Mouse (Mus musculus): ENCODE results near the gene Pou2f2.
A peak's percentile ranks its signal among the peaks of the same experiment; 100 is the strongest.

Pou2f2 gene

DNA sequence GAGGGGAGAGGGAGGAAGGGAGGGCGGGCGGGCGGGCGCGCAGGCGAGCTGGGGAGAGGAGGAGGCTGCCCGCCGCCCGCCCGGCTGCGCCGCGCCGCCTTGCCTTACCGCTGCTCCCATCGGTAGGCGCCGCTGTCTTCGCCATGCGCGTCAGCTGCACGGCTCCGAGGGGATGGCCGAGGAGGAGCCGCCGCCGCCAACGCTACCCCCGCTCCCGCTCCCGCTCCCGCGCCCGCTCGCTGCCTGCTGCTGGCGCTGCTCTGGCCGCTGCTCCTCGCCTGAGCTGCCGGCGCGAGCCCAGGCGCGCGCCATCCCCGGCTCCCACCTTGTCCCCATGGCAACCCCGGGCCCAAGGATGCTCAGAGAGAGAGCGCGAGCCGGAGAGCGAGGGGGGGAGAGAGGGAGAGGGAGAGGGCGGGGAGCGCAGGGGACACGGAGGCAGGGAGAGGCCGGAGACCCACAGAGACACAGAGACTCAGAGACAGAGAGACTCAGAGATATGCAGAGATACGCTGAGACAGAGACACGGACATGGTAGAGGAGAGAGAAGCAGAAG lies at the start of gene Pou2f2:
Gene Pou2f2 (minus strand): TSS at position 121 of the 556 bp plus-strand sequence.
- peak; percentile 80 for DNase-seq

DNA sequence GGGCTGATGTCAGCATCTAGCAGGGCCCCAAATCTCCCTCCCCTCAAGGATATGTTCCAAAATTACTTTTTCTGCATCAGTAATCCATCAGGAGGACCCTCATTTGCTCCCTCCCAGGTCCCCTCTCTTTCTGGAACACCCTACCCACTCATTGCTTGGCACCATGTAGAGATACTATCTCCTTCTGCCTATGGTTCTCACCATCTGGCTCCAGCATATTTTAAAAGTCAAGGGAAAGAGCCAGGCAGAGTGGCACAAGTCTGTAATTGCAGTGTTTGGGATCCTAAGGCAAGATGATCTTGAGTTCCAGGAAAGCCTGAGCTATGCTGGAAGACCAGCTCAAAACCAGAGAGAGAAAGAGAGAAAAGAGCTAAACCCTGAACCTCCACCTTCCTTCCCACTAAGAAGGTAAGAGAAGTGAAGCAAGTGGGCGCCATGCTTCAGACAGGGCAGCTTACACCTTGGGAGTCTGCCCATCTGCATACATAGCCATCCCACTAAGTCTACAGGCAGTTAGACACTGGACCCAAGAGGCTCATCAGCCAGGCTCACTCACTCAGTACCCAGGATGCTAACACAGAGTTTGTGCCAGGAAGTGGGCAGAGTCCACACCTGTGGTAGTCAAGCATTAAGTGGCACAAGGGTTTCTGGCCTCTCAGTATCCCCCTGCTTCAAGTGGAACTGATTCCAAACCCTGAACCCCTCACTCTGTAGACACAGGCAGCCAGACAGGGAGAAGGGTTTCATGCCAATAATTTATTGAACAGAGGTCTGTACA lies 48.2 kb upstream of the Pou2f2 start:
- DNase-seq = no peak

- no peak for DNase-seq
Observed at GRCm38 (mm10) chr7:25222275-25222967, 42.9 kb upstream of the Pou2f2 start.

DNA sequence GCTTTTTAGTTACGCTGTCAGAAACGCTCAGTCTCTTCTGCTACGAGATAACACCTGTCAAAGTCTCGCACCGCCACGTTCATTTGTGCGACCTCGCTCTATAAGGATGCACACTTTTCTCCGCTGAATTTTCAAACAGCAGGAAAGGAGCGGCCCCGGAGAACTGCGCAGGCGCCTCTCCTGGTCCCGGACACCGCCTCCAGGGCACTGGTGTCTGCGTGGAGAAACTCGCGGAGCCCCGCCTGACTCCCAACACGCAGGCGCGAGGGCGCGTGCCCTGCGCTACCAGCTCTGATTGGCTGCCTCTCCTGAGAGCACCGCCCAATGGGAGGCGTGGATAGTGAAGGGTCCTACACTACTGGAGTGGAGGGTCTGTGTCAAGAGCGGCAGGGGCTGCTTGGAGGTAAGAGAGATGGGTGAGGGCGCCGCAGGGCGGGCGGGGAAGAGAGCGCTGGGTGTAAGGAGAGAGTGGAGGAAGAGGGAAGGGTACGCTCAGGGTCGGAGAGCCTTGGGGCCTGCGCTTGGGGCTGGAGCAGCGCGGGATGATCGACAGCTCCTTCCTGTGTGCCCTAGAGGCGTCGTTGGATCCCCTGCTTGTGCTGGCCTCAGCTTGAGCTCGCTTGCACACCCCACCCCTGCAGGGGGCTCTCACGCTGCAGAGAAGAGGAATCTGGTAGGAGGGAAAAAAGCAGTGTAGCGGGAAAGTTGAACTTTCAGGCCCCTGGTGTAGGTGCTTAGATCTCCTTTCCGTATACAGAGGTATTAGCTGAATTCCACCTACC lies 41.8 kb upstream of the Pou2f2 start, which contains the start of gene Zfp526:
Gene Zfp526 (plus strand): TSS at position 324 of the 782 bp plus-strand sequence.
- DNase-seq = peak; percentile 99

DNA sequence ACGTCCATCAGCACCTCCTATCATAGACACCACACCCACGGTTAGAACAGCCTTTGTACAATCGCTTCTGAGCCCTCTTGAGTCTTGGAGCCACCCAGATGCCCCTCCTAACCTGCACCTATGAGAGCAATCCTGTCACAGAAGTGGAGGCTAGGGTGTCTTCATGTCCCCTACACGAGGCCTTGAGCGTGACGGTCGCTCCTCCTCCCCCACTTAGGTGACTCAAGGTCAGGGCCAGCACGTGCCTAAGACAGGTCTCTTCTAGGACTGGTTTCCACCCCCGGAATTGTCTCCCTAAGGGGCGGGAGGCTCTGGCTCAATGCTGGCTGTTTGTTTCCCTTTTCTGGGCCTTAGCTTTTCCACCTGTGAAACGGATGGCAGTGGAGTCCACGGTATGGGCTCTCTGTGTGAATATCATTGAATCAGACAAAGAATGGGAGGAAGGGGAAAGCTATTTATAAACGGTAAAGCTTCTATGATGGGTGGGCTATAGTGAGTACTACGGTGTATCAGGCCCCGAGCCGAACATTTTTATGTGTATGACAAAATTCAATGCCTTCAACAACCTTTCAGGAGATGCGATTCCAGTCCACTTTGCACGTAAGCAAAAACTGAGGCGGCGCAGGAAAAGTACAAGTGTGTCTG lies 41.1 kb upstream of the Pou2f2 start, which contains the start of gene Dedd2:
Gene Dedd2 (minus strand): TSS at position 159 of the 645 bp plus-strand sequence.
- no peak for DNase-seq

GRCm38 (mm10) chr7:25219756-25220456 lies 40.4 kb upstream of the Pou2f2 start:
- peak; percentile 97 for DNase-seq

GRCm38 (mm10) chr7:25219416-25219750 lies 39.9 kb upstream of the Pou2f2 start:
- DNase-seq = no peak

- DNase-seq = peak; percentile 77
Observed at GRCm38 (mm10) chr7:25218705-25219415, 39.3 kb upstream of the Pou2f2 start.

DNA sequence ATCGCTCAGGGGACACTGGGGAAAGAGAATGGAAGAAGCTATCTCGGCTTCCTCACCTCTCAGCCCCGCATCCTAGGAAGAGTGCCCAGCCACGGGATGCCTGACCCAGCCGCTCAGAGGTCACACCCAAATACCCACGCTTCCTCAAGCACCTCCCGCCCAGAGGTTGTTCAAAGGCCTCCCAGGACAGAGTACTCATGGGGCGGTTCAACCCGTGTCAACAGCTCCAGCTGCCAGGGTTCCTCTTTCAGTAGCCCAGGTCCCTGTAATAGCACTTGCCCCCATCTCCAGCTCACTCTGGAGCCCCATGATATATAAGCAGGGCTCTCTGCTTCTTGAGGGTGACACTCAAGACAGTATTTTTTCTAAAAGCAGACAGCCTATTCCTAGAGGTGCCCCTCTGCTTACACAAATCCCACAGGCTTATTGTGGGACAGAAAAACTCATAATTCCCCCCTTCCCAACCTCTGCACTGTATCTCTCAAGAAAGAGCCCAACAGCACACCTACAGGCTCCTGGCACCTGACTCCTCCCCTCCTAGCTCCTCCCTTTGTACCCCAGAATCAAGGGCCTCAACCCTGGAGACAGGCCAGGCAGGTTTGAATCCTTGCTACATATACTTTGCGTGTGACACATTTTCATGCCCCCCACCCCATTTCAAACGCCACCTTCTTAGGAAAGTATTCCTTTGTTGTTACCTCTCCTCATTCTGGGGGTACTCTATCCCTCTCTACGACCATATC lies 38.3 kb upstream of the Pou2f2 start:
- no peak for DNase-seq

DNA sequence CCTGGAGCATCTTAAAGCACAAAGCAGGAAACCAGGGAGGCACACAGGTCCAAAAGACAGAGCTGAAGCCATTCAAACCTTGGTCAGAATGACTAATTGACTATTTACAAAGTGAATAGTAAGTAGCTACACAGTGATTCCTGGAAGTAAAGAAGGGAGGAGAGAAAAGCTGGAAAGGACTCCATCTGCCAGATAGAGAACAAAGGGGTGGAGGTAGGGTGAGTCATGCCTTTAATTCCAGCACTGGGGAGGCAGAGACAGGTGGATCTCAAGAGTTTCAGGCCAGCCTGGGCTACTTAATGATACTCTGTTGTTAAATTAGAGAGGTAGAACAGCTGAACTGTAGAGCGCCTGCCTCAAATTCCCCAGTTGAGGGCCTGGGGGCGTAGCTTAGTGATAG lies 34.6 kb upstream of the Pou2f2 start:
- DNase-seq = no peak

DNA sequence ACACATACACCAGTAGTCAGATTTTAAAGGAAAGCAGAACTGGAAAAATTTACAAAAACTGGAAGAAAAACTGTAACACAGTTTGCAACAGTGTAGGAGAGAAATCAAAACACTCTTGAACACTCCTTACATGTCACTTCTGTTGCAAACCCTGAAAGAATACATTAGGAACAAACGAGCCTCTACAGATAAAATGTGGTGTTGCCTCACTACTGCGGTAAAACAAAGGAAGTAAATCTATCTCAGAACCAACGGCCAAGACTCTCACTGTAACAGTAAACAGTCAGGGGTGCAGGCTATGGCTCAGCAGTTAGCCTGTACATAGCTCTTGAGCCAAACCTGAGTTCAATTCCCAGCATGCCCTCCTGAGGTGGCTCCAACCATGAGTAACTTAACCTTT lies 33.6 kb upstream of the Pou2f2 start:
- DNase-seq = no peak

DNA sequence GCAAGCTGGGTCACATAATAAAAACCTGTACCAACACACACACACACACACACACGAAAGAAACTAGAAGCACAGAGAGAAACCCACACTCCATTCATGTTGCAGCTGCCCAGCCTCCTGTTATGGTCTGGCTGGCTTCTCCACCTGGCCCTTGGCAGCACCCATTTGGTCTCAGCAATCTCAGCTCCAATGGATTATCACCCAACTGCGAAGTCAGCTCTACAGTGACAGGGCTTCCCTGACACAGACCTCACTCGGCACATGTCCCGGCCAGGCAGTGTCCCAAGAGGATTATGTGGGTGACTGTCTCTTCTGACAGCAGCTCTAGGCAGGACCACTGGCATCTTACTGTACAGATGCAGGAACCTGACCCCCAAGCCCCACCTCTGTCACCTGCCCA lies 31.0 kb upstream of the Pou2f2 start:
- no peak for DNase-seq

DNA sequence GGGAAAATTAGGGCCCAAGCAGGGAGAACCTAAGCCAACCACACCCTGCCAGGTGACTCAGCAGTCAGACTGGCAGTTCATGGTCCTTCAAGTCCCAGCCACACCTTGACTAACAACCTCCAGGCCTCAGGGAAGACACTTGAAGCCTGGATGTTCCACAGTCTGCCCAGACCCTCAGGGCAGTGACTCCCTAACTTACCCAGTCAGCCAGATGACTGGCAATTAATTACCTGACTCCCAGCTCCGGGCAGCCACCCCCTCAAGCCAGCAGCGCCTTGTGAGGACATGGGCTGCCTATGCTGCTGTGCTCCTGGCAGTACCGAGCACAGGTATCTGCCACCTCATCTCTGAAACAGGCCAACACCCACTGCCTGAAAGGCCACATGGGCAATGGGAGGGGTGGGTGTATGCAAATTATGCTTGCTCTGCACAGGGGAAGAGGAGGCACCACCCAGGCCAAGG lies 29.7 kb upstream of the Pou2f2 start:
- DNase-seq = no peak

GRCm38 (mm10) chr7:25206094-25206830 lies 26.7 kb upstream of the Pou2f2 start:
- DNase-seq = no peak

DNA sequence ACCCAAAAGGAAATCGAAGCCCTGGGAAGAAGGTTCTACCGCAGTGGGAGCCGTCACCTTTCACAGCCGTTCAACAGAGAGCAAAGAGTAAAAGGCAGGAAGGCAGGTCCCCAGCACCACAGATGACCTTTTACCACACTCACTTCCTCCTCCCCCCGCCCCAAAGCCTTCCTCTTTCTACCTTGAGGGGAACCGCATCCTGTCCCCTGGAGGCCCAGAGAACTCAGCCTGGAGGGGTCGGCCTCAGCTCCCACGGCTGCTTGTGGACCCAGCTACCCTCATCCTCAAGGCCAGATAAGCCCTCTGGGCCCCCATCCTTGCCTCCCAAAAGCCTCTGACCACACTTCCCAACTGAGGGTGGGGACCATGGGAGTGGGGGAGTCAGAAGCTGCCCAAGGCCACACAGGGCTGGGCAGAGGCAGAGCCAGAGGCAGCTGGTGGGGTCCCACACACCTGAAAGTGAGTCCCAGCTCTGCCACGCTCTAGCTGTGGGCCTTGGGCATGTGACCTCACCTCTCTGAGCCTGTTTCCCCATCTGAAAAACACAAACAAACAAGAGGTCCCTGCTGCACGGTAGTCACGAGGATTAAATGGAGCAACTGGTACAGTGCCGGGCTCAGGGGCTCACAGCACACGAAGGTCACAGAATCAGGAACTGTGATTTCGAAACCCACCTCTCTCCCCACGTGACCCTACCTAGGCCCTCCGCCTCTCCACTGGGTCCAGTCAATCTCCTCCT lies 26.0 kb upstream of the Pou2f2 start:
- DNase-seq = peak; percentile 81

GRCm38 (mm10) chr7:25203624-25204023 lies 24.1 kb upstream of the Pou2f2 start:
- no peak for DNase-seq

DNA sequence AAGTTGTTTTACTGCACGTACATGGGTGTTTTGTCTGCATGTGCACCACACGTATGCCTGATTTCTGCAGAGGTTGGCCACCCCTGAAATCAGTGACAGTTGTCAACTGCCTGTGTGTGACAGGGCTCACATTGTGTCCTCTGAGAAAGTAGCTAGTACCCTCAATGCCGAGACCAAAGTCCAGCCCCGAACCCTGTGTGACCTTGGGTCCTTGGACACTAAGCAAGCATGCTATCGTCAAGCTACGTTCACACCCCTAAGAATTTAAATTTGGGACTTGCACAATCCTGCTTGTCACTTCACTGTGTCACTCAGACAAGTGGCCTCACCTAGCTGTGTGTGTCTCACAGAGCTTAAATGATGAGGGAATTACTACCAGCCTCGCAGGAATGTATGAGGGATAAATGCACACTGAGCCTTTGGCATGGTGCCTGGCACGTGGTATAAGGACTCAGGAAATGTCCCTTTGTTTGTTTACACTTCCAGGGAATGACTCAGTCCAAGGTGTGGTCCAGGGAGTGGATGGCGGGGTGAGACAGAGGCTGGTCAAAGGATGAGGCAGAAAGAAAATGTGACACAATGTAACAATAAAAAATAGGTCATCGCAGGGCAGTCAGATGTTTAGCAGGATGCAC lies 18.0 kb upstream of the Pou2f2 start:
- no peak for DNase-seq

- DNase-seq = no peak
Observed at GRCm38 (mm10) chr7:25196107-25196506, 16.6 kb upstream of the Pou2f2 start.
